Mouse (Mus musculus): Measurements from ENCODE around the gene Rps7. TPM values are rescaled to one million over a fixed set of nuclear protein-coding genes. Genes with fewer than 3 reads are reported as not detected.

Gene Rps7
- polyA plus RNA-seq (2011; ENCODE audit: insufficient read depth, insufficient read length, low replicate concordance, missing spikeins): 313 and 671 TPM in 2 replicates

DNA sequence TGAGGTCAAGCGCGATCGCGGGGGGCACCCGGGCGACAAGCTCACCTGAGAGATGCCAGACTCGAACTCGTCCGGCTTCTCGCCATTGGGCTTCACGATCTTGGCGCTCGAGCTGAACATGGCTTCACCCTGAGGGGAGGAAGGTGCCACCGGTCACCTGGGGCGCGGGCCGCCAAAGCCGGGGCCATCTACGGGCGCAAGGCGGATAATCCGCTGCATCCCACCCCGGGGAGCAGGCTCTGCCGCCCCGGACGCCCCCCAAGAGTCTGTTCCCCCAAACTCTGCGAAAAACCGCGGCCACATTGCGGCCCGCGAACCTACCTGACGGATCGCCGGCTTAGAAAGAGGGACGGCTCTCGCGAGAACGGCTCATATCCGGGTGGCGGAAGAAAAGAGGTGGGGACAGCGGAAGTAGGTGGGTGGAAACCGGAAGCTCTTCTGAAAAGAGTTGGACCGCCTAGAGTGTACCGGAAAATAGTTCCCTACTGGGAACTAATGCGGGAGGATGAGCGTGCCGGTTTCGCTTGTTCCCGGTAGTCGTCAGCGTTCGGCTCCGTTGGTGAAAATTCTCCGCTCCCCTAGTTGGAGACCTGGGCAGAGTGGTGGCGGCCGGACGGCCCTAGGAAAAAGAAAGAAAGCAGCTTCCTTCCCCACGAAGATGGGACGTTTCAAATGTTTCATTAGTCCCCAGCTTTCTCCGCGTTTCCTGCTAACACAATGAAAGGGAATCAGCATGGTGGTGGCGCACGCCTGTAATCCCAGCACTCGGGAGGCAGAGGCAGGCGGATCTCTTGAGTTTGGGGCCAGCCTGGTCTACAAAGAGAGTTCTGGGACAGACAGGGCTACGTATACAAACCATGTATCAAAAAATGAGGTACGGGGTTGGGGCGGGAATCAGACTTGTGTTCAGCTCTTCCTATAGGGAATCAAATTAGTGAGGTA is at the start of gene Rps7:
Rps7 (minus strand) TSS at position 419 of the 942 bp plus-strand sequence.
- Histone ChIP-seq H3K27ac (ENCODE audit: control insufficient read depth, insufficient read depth, low read depth, low read length, poor library complexity) (peak within 1 kb of the TSS; percentile 72), H3K4me3 (replicated peaks; ENCODE audit: control insufficient read depth, low read depth, low read length) (peak within 1 kb of the TSS; percentile 61), H3K4me1 (ENCODE audit: control insufficient read depth, insufficient read depth, low read length) (peaks cover 2% of the 10 kb centered on the region; the same call in 1 of the 2 replicates)
- TF ChIP-seq POLR2A (IDR thresholded peaks at IDR 0.05; ENCODE audit: borderline replicate concordance, control insufficient read depth, low read depth, low read length): peak; percentile 76
- TF ChIP-seq CTCF (IDR thresholded peaks at IDR 0.05; ENCODE audit: control insufficient read depth, insufficient read depth, low read length): 0 out of 2 replicates have a peak, but pooled peaks have one; percentile 1
- WGBS: 4% methylated on average over 69 of the region's 69 CpGs

- H3K4me3 ChIP-seq (replicated peaks; ENCODE audit: control insufficient read depth, low read depth, low read length): no peak overlapping the region
- 80% methylated on average over 1 of the region's 1 CpGs for WGBS
These were observed 48.9 kb upstream of the Rps7 start for GRCm38 (mm10) chr12:28684674-28685073.

GRCm38 (mm10) chr12:28675925-28676209 is 40.1 kb upstream of the Rps7 start:
- H3K4me3 ChIP-seq (replicated peaks; ENCODE audit: control insufficient read depth, low read depth, low read length): no peak overlapping the region
- WGBS: 42% methylated on average over 5 of the region's 5 CpGs
- TF ChIP-seq POLR2A (IDR thresholded peaks at IDR 0.05; ENCODE audit: borderline replicate concordance, control insufficient read depth, low read depth, low read length): no peak
- TF ChIP-seq CTCF (IDR thresholded peaks at IDR 0.05; ENCODE audit: control insufficient read depth, insufficient read depth, low read length): no peak
- no peak overlapping the region for H3K27ac ChIP-seq (ENCODE audit: control insufficient read depth, insufficient read depth, low read depth, low read length, poor library complexity)
- peaks cover 2% of the 10 kb centered on the region; the same call in 1 of the 2 replicates for H3K4me1 ChIP-seq (ENCODE audit: control insufficient read depth, insufficient read depth, low read length)

More at GRCm38 (mm10) chr12:28684674-28685073, 48.9 kb upstream of the Rps7 start:
- TF ChIP-seq POLR2A (IDR thresholded peaks at IDR 0.05; ENCODE audit: borderline replicate concordance, control insufficient read depth, low read depth, low read length) (no peak), CTCF (IDR thresholded peaks at IDR 0.05; ENCODE audit: control insufficient read depth, insufficient read depth, low read length) (no peak)
- H3K4me1 ChIP-seq (ENCODE audit: control insufficient read depth, insufficient read depth, low read length): no peaks in the 10 kb centered on the region
- H3K27ac ChIP-seq (ENCODE audit: control insufficient read depth, insufficient read depth, low read depth, low read length, poor library complexity): no peak overlapping the region

- Histone ChIP-seq H3K27ac (ENCODE audit: control insufficient read depth, insufficient read depth, low read depth, low read length, poor library complexity) (peak within 1 kb of the TSS; percentile 62; the same call in 1 of the 2 replicates), H3K4me3 (replicated peaks; ENCODE audit: control insufficient read depth, low read depth, low read length) (peak within 1 kb of the TSS; percentile 92), H3K4me1 (ENCODE audit: control insufficient read depth, insufficient read depth, low read length) (peaks cover 2% of the 10 kb centered on the region; the same call in 1 of the 2 replicates)
- WGBS: 1% methylated on average over 53 of the region's 53 CpGs
- TF ChIP-seq CTCF (IDR thresholded peaks at IDR 0.05; ENCODE audit: control insufficient read depth, insufficient read depth, low read length) (no peak), POLR2A (IDR thresholded peaks at IDR 0.05; ENCODE audit: borderline replicate concordance, control insufficient read depth, low read depth, low read length) (no peak; the same call in 1 of the 2 replicates)
These were observed 39.6 kb upstream of the Rps7 start, which contains the start of gene Adi1 for GRCm38 (mm10) chr12:28675121-28675924. Gene Adi1 (plus strand): TSS chr12:28675231.

- H3K4me3 ChIP-seq (replicated peaks; ENCODE audit: control insufficient read depth, low read depth, low read length): no peak overlapping the region
- H3K27ac ChIP-seq (ENCODE audit: control insufficient read depth, insufficient read depth, low read depth, low read length, poor library complexity): no peak overlapping the region
- TF ChIP-seq CTCF (IDR thresholded peaks at IDR 0.05; ENCODE audit: control insufficient read depth, insufficient read depth, low read length) (no peak), POLR2A (IDR thresholded peaks at IDR 0.05; ENCODE audit: borderline replicate concordance, control insufficient read depth, low read depth, low read length) (no peak)
- 69% methylated on average over 10 of the region's 10 CpGs for WGBS
- H3K4me1 ChIP-seq (ENCODE audit: control insufficient read depth, insufficient read depth, low read length): peaks cover 2% of the 10 kb centered on the region; the same call in 1 of the 2 replicates
These were observed 38.4 kb upstream of the Rps7 start for GRCm38 (mm10) chr12:28674038-28674720.

- H3K4me3 ChIP-seq (replicated peaks; ENCODE audit: control insufficient read depth, low read depth, low read length): no peak overlapping the region
- H3K27ac ChIP-seq (ENCODE audit: control insufficient read depth, insufficient read depth, low read depth, low read length, poor library complexity): no peak overlapping the region
- 32% methylated on average over 8 of the region's 8 CpGs for WGBS
- no peak for TF ChIP-seq CTCF (IDR thresholded peaks at IDR 0.05; ENCODE audit: control insufficient read depth, insufficient read depth, low read length)
- TF ChIP-seq POLR2A (IDR thresholded peaks at IDR 0.05; ENCODE audit: borderline replicate concordance, control insufficient read depth, low read depth, low read length): no peak
- H3K4me1 ChIP-seq (ENCODE audit: control insufficient read depth, insufficient read depth, low read length): no peaks in the 10 kb centered on the region
These were observed 31.5 kb upstream of the Rps7 start for GRCm38 (mm10) chr12:28667287-28667686.

DNA sequence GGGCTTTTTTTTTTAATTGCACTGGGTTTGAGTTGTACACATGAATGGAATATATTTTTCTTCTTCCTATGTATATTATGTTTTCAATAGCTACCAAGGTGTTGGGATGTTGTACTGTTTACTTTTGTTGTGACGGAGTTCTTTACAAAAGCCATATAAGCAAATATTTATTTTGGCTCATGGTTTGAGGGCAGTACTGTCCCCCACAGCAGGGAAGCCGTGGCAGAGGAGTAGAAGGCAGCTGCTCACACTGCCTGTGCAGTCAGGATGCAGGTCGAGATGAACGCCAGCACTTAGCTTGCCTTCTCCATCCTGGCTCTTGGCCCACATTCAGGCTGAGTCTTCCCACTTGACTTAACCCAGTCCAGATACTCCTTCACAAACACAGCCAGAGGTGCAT is 31.0 kb upstream of the Rps7 start:
- no peak overlapping the region for H3K27ac ChIP-seq (ENCODE audit: control insufficient read depth, insufficient read depth, low read depth, low read length, poor library complexity)
- no peak overlapping the region for H3K4me3 ChIP-seq (replicated peaks; ENCODE audit: control insufficient read depth, low read depth, low read length)
- TF ChIP-seq CTCF (IDR thresholded peaks at IDR 0.05; ENCODE audit: control insufficient read depth, insufficient read depth, low read length) (no peak), POLR2A (IDR thresholded peaks at IDR 0.05; ENCODE audit: borderline replicate concordance, control insufficient read depth, low read depth, low read length) (no peak)
- H3K4me1 ChIP-seq (ENCODE audit: control insufficient read depth, insufficient read depth, low read length): no peaks in the 10 kb centered on the region
- WGBS: 82% methylated on average over 4 of the region's 4 CpGs
